Mouse (Mus musculus) fat pad, adult 2 months (tissue): Measurements from ENCODE around the gene Fgf11.
A peak's percentile ranks its signal among the peaks of the same experiment; 100 is the strongest.

Source experiments
- DNase-seq: peaks from one replicate; pipeline ENCODE4 v3.0.0-alpha.2; 2011; ENCODE audit warnings: low read depth, low spot score; ENCODE audit errors: extremely low read depth

Fgf11 gene

GRCm38 (mm10) chr11:69818365-69818764, 16.7 kb upstream of the Fgf11 start, which contains the start of gene Spem2:
TSS of gene Spem2 (minus strand) at chr11:69818465.
- no peak for DNase-seq

- no peak for DNase-seq
Observed at GRCm38 (mm10) chr11:69816520-69816919, 14.9 kb upstream of the Fgf11 start.

GRCm38 (mm10) chr11:69815155-69815554, 13.5 kb upstream of the Fgf11 start, which contains the start of gene Gm39566:
TSS of gene Gm39566 (minus strand) at chr11:69815298.
- no peak for DNase-seq

GRCm38 (mm10) chr11:69810280-69810679, 8.6 kb upstream of the Fgf11 start:
- no peak for DNase-seq

- no peak for DNase-seq
Observed at GRCm38 (mm10) chr11:69807641-69808040, 6.0 kb upstream of the Fgf11 start.

GRCm38 (mm10) chr11:69806378-69806777, 4.7 kb upstream of the Fgf11 start:
- DNase-seq, result no peak

GRCm38 (mm10) chr11:69804972-69805909, 3.6 kb upstream of the Fgf11 start, which contains the start of gene Tmem102:
TSS of gene Tmem102 (minus strand) at chr11:69805624.
- DNase-seq, result peak; percentile 63

GRCm38 (mm10) chr11:69804652-69804940, 2.9 kb upstream of the Fgf11 start:
- no peak for DNase-seq

GRCm38 (mm10) chr11:69803786-69804651, 2.4 kb upstream of the Fgf11 start:
- DNase-seq, result no peak

GRCm38 (mm10) chr11:69803328-69803727, 1.7 kb upstream of the Fgf11 start:
- no peak for DNase-seq

GRCm38 (mm10) chr11:69802648-69803105, 1.0 kb upstream of the Fgf11 start:
- no peak for DNase-seq

- DNase-seq, result no peak
Observed at GRCm38 (mm10) chr11:69800392-69801197, 1.1 kb downstream of the Fgf11 start.

GRCm38 (mm10) chr11:69800138-69800391, 1.6 kb downstream of the Fgf11 start:
- no peak for DNase-seq

GRCm38 (mm10) chr11:69799394-69800137, 2.1 kb downstream of the Fgf11 start:
- no peak for DNase-seq

- no peak for DNase-seq
Observed at GRCm38 (mm10) chr11:69797924-69798323, 3.7 kb downstream of the Fgf11 start.

- no peak for DNase-seq
Observed at GRCm38 (mm10) chr11:69795983-69796435, 5.6 kb downstream of the Fgf11 start.

GRCm38 (mm10) chr11:69795168-69795982, 6.3 kb downstream of the Fgf11 start, which contains the start of gene Chrnb1:
TSS of gene Chrnb1 (minus strand) at chr11:69795943.
- peak; percentile 93 for DNase-seq

- DNase-seq, result no peak
Observed at GRCm38 (mm10) chr11:69793429-69793828, 8.2 kb downstream of the Fgf11 start.

- DNase-seq, result no peak
Observed at GRCm38 (mm10) chr11:69791420-69791819, 10.2 kb downstream of the Fgf11 start.
